Mouse (Mus musculus): ENCODE results near the gene Mvb12b. TPM values are rescaled to one million over a fixed set of nuclear protein-coding genes. Genes with fewer than 3 reads are reported as not detected.

The Mvb12b gene
- polyA plus RNA-seq, 1 experiment from 2014 or later: 14.0 TPM

DNA sequence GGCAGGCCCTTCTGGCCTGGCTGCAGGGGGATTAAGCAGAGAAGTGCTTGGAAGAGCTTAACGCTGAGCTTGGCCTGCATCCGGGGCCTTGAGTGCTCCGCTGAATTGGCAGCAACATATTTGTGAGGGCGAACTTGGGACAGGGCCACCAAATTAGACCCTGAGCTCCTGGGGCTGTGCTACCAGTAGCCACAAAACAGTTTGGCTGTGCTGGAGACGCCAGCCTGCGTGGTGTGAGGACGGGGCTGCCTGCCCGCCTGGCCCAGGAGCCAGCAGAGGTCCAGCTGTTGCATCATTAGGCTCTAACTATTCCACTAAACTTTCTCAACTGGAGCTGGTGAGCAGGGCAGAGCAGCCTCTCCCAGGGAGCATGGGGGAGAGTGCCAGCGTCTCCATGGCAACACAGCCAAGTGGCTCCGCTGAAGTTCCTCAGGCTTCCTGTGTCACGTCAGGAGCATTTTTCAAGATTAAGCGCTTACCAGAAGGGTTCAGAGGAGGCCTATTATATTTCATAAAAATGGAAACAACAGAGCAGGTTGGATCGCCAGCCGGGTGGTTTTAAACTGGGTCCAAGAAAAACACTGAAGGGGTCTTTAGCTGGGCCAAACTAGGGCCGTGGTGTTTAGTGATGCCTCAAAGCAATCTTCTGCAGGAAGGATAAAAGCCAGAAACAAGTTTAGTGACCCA is 134.0 kb downstream of the Mvb12b start:
- Histone ChIP-seq H3K27ac (ENCODE audit: low read depth) (peak overlapping the region; percentile 61), H3K4me1 (replicated peaks; ENCODE audit: control insufficient read depth, insufficient read depth, low read length) (peaks cover 18% of the 10 kb centered on the region), H3K27me3 (replicated peaks; ENCODE audit: control insufficient read depth, insufficient read depth, low read length) (no peaks in the 10 kb centered on the region), H3K9me3 (ENCODE audit: control insufficient read depth, low read length) (no peaks in the 10 kb centered on the region), H3K9ac (ENCODE audit: low read length) (no peak overlapping the region), H3K36me3 (ENCODE audit: control insufficient read depth, insufficient read depth, low read length) (peaks cover 14% of the 10 kb centered on the region), H3K4me2 (ENCODE audit: low read length) (no peak overlapping the region), H3K4me3 (ENCODE audit: low read depth, low read length) (no peak overlapping the region)
- WGBS: 24% methylated on average over 15 of the region's 15 CpGs
- peak; percentile 67 for ATAC-seq (replicated peaks; ENCODE audit: low FRiP score, low TSS enrichment, low read depth)
- DNase-seq (ENCODE audit: low spot score): peak; percentile 75

GRCm38 (mm10) chr2:33750611-33751010 is 137.1 kb downstream of the Mvb12b start:
- Histone ChIP-seq H3K36me3 (ENCODE audit: control insufficient read depth, insufficient read depth, low read length) (peaks cover 14% of the 10 kb centered on the region), H3K9me3 (ENCODE audit: control insufficient read depth, low read length) (no peaks in the 10 kb centered on the region), H3K27me3 (replicated peaks; ENCODE audit: control insufficient read depth, insufficient read depth, low read length) (no peaks in the 10 kb centered on the region), H3K4me1 (replicated peaks; ENCODE audit: control insufficient read depth, insufficient read depth, low read length) (peaks cover 18% of the 10 kb centered on the region), H3K9ac (ENCODE audit: low read length) (no peak overlapping the region), H3K4me3 (ENCODE audit: low read depth, low read length) (no peak overlapping the region), H3K27ac (ENCODE audit: low read depth) (no peak overlapping the region), H3K4me2 (ENCODE audit: low read length) (no peak overlapping the region)
- no peak for DNase-seq (ENCODE audit: low spot score)
- no peak for ATAC-seq (replicated peaks; ENCODE audit: low FRiP score, low TSS enrichment, low read depth)
- WGBS: 90% methylated on average over 7 of the region's 7 CpGs

GRCm38 (mm10) chr2:33746471-33746870 is 141.3 kb downstream of the Mvb12b start:
- ATAC-seq (replicated peaks; ENCODE audit: low FRiP score, low TSS enrichment, low read depth) (peak; percentile 40; the same call in 1 of the 2 replicates), DNase-seq (ENCODE audit: low spot score) (peak; percentile 90)
- Histone ChIP-seq H3K4me1 (replicated peaks; ENCODE audit: control insufficient read depth, insufficient read depth, low read length) (no peaks in the 10 kb centered on the region), H3K27ac (ENCODE audit: low read depth) (no peak overlapping the region), H3K4me3 (ENCODE audit: low read depth, low read length) (no peak overlapping the region), H3K4me2 (ENCODE audit: low read length) (no peak overlapping the region), H3K27me3 (replicated peaks; ENCODE audit: control insufficient read depth, insufficient read depth, low read length) (no peaks in the 10 kb centered on the region), H3K9me3 (ENCODE audit: control insufficient read depth, low read length) (no peaks in the 10 kb centered on the region), H3K9ac (ENCODE audit: low read length) (no peak overlapping the region), H3K36me3 (ENCODE audit: control insufficient read depth, insufficient read depth, low read length) (peaks cover 19% of the 10 kb centered on the region)
- 10% methylated on average over 5 of the region's 5 CpGs for WGBS

DNA sequence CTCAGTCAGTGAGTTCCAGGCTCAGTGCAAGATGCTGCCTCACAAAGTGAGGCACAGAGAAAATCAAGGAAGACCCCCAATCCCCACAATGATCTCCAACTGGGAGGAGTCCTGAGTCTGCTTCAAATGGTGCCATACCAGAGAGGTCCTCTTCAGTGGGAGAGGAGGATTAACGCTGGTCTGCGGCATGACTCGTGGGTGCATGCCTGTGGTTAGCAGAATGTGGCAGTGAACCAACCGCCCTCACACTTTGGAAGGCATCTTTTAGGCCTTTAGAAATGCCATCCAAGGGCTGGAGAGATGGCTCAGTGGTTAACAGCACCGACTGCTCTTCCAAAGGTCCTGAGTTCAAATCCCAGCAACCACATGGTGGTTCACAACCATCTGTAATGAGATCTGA is 142.0 kb downstream of the Mvb12b start:
- Histone ChIP-seq H3K27ac (ENCODE audit: low read depth) (no peak overlapping the region), H3K4me3 (ENCODE audit: low read depth, low read length) (no peak overlapping the region), H3K27me3 (replicated peaks; ENCODE audit: control insufficient read depth, insufficient read depth, low read length) (no peaks in the 10 kb centered on the region), H3K9ac (ENCODE audit: low read length) (no peak overlapping the region), H3K36me3 (ENCODE audit: control insufficient read depth, insufficient read depth, low read length) (peaks cover 13% of the 10 kb centered on the region), H3K4me2 (ENCODE audit: low read length) (no peak overlapping the region), H3K9me3 (ENCODE audit: control insufficient read depth, low read length) (no peaks in the 10 kb centered on the region), H3K4me1 (replicated peaks; ENCODE audit: control insufficient read depth, insufficient read depth, low read length) (no peaks in the 10 kb centered on the region)
- DNase-seq (ENCODE audit: low spot score): no peak
- ATAC-seq (replicated peaks; ENCODE audit: low FRiP score, low TSS enrichment, low read depth): no peak
- WGBS: 82% methylated on average over 5 of the region's 5 CpGs

- H3K4me1 ChIP-seq (replicated peaks; ENCODE audit: control insufficient read depth, insufficient read depth, low read length): no peaks in the 10 kb centered on the region
- 67% methylated on average over 3 of the region's 3 CpGs for WGBS
- ATAC-seq (replicated peaks; ENCODE audit: low FRiP score, low TSS enrichment, low read depth) (no peak), DNase-seq (ENCODE audit: low spot score) (no peak)
- no peaks in the 10 kb centered on the region for H3K27me3 ChIP-seq (replicated peaks; ENCODE audit: control insufficient read depth, insufficient read depth, low read length)
- H3K4me2 ChIP-seq (ENCODE audit: low read length): no peak overlapping the region
- no peaks in the 10 kb centered on the region for H3K9me3 ChIP-seq (ENCODE audit: control insufficient read depth, low read length)
- no peak overlapping the region for H3K27ac ChIP-seq (ENCODE audit: low read depth)
- H3K9ac ChIP-seq (ENCODE audit: low read length): no peak overlapping the region
- peaks cover 12% of the 10 kb centered on the region for H3K36me3 ChIP-seq (ENCODE audit: control insufficient read depth, insufficient read depth, low read length)
- H3K4me3 ChIP-seq (ENCODE audit: low read depth, low read length): no peak overlapping the region
Observed at GRCm38 (mm10) chr2:33737128-33737527, 150.6 kb downstream of the Mvb12b start.

GRCm38 (mm10) chr2:33736722-33737121 is 151.0 kb downstream of the Mvb12b start:
- Histone ChIP-seq H3K9me3 (ENCODE audit: control insufficient read depth, low read length) (no peaks in the 10 kb centered on the region), H3K4me3 (ENCODE audit: low read depth, low read length) (no peak overlapping the region), H3K27ac (ENCODE audit: low read depth) (no peak overlapping the region), H3K4me2 (ENCODE audit: low read length) (no peak overlapping the region), H3K36me3 (ENCODE audit: control insufficient read depth, insufficient read depth, low read length) (peaks cover 15% of the 10 kb centered on the region), H3K9ac (ENCODE audit: low read length) (no peak overlapping the region), H3K27me3 (replicated peaks; ENCODE audit: control insufficient read depth, insufficient read depth, low read length) (no peaks in the 10 kb centered on the region), H3K4me1 (replicated peaks; ENCODE audit: control insufficient read depth, insufficient read depth, low read length) (no peaks in the 10 kb centered on the region)
- WGBS: 5% methylated on average over 2 of the region's 2 CpGs
- ATAC-seq (replicated peaks; ENCODE audit: low FRiP score, low TSS enrichment, low read depth) (no peak), DNase-seq (ENCODE audit: low spot score) (peak; percentile 80)

DNA sequence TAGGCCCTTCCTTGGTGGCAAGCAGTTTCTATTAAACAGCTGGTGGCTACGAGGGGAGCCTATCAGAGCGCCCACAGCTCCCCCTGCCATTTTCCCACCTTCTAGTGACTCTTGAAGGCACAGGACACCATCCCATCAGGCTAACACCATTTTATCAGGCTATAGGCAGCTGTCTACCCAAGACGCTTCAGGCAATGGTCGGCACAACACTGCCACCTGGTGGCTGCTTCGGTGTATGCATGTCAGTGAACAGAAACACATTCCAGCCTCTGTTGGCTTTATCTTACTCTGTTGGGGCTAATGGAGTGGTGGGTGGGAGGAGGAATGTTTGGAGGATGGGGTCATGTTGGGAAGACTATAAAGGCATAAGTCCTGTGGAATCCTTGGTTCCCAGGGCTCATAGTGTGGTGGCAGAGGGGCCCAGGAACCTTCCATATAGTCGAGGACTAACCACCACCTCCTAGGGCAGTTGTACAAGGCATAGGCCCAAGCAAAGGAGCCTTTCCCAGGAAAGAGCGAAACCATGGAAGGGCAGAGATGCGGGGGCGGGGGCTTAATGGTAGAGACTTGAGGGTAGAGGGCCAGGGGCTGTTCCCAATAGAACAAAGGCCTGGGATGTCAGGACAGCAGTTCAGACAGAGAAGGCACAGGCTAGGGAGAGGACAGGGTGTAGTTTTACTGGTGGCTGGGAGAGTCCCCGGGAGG is 152.8 kb downstream of the Mvb12b start:
- 38% methylated on average over 10 of the region's 10 CpGs for WGBS
- Histone ChIP-seq H3K4me1 (replicated peaks; ENCODE audit: control insufficient read depth, insufficient read depth, low read length) (no peaks in the 10 kb centered on the region), H3K27ac (ENCODE audit: low read depth) (no peak overlapping the region), H3K4me3 (ENCODE audit: low read depth, low read length) (no peak overlapping the region), H3K9me3 (ENCODE audit: control insufficient read depth, low read length) (no peaks in the 10 kb centered on the region), H3K27me3 (replicated peaks; ENCODE audit: control insufficient read depth, insufficient read depth, low read length) (no peaks in the 10 kb centered on the region), H3K36me3 (ENCODE audit: control insufficient read depth, insufficient read depth, low read length) (peaks cover 21% of the 10 kb centered on the region), H3K4me2 (ENCODE audit: low read length) (no peak overlapping the region), H3K9ac (ENCODE audit: low read length) (no peak overlapping the region)
- ATAC-seq (replicated peaks; ENCODE audit: low FRiP score, low TSS enrichment, low read depth): peak; percentile 49; the same call in 1 of the 2 replicates
- DNase-seq (ENCODE audit: low spot score): peak; percentile 96

DNA sequence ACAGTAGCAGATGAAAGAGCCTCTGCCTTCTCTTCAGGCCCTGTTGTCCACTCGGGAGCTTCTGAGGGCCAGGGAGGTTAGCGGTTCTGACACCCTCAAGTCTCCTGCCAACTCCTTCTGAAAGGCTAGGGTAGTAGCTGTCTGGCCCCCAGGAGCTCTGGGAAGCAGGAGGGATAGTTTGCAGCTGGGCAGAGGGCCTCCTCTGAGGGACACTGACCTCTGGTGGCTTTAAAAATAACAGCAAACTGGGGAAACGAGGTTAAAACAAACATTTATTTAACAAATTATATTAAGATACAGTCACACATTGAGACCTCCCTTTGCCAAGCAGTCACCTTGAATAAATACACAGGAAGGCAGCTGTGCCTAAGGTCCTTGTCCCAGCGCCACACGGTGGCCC is 158.0 kb downstream of the Mvb12b start:
- WGBS: 32% methylated on average over 5 of the region's 5 CpGs

GRCm38 (mm10) chr2:33727199-33727598 is 160.5 kb downstream of the Mvb12b start:
- DNase-seq (ENCODE audit: low spot score) (no peak), ATAC-seq (replicated peaks; ENCODE audit: low FRiP score, low TSS enrichment, low read depth) (no peak)

More for the DNA sequence above, 158.0 kb downstream of the Mvb12b start:
- ATAC-seq (replicated peaks; ENCODE audit: low FRiP score, low TSS enrichment, low read depth): no peak
- Histone ChIP-seq H3K36me3 (ENCODE audit: control insufficient read depth, insufficient read depth, low read length) (peaks cover 18% of the 10 kb centered on the region), H3K4me2 (ENCODE audit: low read length) (no peak overlapping the region), H3K9ac (ENCODE audit: low read length) (no peak overlapping the region), H3K4me3 (ENCODE audit: low read depth, low read length) (no peak overlapping the region), H3K27me3 (replicated peaks; ENCODE audit: control insufficient read depth, insufficient read depth, low read length) (no peaks in the 10 kb centered on the region), H3K27ac (ENCODE audit: low read depth) (no peak overlapping the region), H3K4me1 (replicated peaks; ENCODE audit: control insufficient read depth, insufficient read depth, low read length) (no peaks in the 10 kb centered on the region), H3K9me3 (ENCODE audit: control insufficient read depth, low read length) (no peaks in the 10 kb centered on the region)
- DNase-seq (ENCODE audit: low spot score): no peak

More at GRCm38 (mm10) chr2:33727199-33727598, 160.5 kb downstream of the Mvb12b start:
- no peak overlapping the region for H3K9ac ChIP-seq (ENCODE audit: low read length)
- WGBS: 56% methylated on average over 6 of the region's 6 CpGs
- no peak overlapping the region for H3K4me2 ChIP-seq (ENCODE audit: low read length)
- no peaks in the 10 kb centered on the region for H3K4me1 ChIP-seq (replicated peaks; ENCODE audit: control insufficient read depth, insufficient read depth, low read length)
- no peak overlapping the region for H3K4me3 ChIP-seq (ENCODE audit: low read depth, low read length)
- no peaks in the 10 kb centered on the region for H3K9me3 ChIP-seq (ENCODE audit: control insufficient read depth, low read length)
- no peak overlapping the region for H3K27ac ChIP-seq (ENCODE audit: low read depth)
- H3K36me3 ChIP-seq (ENCODE audit: control insufficient read depth, insufficient read depth, low read length): peaks cover 9% of the 10 kb centered on the region
- H3K27me3 ChIP-seq (replicated peaks; ENCODE audit: control insufficient read depth, insufficient read depth, low read length): no peaks in the 10 kb centered on the region
